Mouse (Mus musculus) olfactory bulb, adult 2 months (tissue): ENCODE results near the gene Camk2g. TPM values are rescaled to one million over a fixed set of nuclear protein-coding genes. Genes with fewer than 3 reads are reported as not detected.

Source experiments
- H3K27ac ChIP-seq: fragments of 200-500 bp; 2 replicates; pipeline ENCODE4 v1.5.1; 2012; ENCODE audit warnings: low read depth, low read length; ENCODE audit not compliant: insufficient read depth
- H3K4me1 ChIP-seq: fragments of 200-500 bp; 2 replicates; pipeline ENCODE4 v1.6.1; 2012; ENCODE audit warnings: low read length; ENCODE audit not compliant: control insufficient read depth, insufficient read depth
- H3K4me3 ChIP-seq: fragments of 200-500 bp; 2 replicates; pipeline ENCODE4 v1.5.1; 2012; ENCODE audit warnings: mild to moderate bottlenecking, low read depth, low read length, moderate library complexity; ENCODE audit not compliant: insufficient read depth
- CTCF ChIP-seq: fragments of 200-500 bp; IDR thresholded peaks from 2 replicates; pipeline ENCODE4 v1.5.1; 2012; ENCODE audit warnings: low read depth, mild to moderate bottlenecking, low read length, moderate library complexity; ENCODE audit not compliant: insufficient read depth
- POLR2A ChIP-seq: fragments of 200-500 bp; IDR thresholded peaks from 2 replicates; pipeline ENCODE4 v1.6.1; 2012; ENCODE audit warnings: mild to moderate bottlenecking, low read depth, low read length, moderate library complexity; ENCODE audit not compliant: insufficient read depth
- WGBS: fragments of 180-500 bp; shearing (Covaris S2); methylation state at CpG from one replicate; pipeline ENCODE4 v1.1.7; 2018; 5-methylcytosine and 5-hydroxymethylcytosine counted together
- polyA plus RNA-seq: library from polyadenylated mRNA; stranded (reverse); fragments of >200 nt; gene quantifications from 2 replicates; pipeline ENCODE4 v1.2.4, GENCODE M21; 2012; ENCODE audit warnings: low replicate concordance; ENCODE audit not compliant: missing spikeins, insufficient read depth, insufficient read length

Gene Camk2g
- polyA plus RNA-seq, 1 experiment: 125 TPM

DNA sequence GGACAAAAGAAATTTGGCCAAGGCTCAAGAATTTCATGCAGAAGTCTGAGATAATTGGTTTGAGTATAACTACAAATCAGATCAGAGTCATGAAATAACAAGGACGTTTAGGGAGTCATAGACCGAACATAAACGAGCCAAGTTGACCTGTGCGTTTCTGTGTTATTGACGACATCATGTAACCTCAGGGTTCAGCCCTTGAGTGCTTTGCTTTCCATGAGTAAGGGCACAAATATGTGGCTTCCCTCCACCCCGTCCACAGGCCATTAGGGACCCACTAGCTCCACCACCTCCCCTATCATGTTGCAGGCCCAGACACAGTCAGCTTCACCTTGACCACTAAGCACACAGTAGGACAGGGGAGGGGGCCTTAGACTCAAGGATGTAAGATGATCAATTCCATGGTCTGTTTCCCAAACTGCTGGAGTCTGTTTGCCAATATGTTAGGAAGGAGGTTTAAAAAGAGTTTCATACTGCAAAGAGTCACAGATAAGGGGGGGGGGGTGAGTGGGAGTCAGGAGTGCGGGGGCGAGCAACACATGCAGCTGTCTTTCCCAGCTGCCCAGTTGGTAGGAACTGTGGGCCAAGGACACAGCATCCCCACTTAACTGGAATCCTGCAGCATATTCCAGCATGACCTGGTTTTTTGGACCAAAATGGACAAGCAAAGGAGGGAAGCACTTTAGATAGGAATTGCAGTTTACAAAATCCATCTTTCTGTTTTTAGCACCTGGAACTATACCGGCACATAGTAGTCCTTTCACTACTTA is 37.4 kb upstream of the Camk2g start:
- TF ChIP-seq CTCF (no peak), POLR2A (no peak)
- Histone ChIP-seq H3K27ac (no peak overlapping the region), H3K4me1 (peaks cover 9% of the 10 kb centered on the region), H3K4me3 (no peak overlapping the region)
- WGBS: 79% methylated on average over 9 of the region's 9 CpGs

DNA sequence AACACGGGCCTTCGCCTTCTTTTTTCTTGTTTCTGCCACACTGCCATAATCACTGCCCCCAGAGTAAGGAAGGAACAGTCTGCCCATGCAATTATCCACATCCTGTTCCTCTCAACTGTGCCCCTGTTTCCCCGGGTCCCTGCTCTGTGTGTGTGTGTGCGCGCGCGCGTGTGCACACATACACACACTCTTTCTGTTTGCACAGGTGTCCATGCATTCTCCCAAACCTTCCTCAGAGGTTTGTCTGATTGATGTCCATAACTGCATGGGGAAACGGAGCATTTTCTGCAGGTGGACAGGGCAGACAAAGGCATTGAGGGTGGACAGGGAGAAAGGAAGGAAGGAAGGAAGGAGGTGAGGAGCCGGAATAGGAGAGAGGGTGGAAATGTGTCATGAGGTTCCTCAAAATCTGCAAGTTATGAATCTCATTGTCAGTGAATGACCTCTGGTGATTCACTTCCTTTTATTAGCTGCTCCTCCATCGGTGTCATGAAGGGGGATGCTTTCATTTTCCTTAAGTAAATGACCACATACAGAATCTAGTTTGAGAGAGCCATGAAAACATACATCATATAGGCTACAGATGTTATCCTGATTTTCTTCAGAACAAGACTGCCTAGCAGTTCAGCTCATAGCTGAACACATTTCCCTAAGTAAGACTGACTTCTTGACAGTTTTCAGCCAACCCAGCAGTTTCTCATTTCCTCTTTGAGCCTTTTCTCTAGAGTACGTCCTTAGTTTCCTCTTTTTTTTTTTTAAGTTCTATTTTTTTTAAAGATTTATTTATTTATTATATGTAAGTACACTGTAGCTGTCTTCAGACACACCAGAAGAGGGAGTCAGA is 35.9 kb upstream of the Camk2g start:
- WGBS: 89% methylated on average over 12 of the region's 12 CpGs
- no peak for TF ChIP-seq CTCF
- TF ChIP-seq POLR2A: no peak
- no peak overlapping the region for H3K27ac ChIP-seq

GRCm38 (mm10) chr14:20828524-20828923 is 34.6 kb upstream of the Camk2g start:
- Histone ChIP-seq H3K4me1 (peaks cover 6% of the 10 kb centered on the region; the same call in 1 of the 2 replicates), H3K4me3 (no peak overlapping the region), H3K27ac (no peak overlapping the region)
- TF ChIP-seq POLR2A: no peak
- TF ChIP-seq CTCF: no peak
- WGBS: 86% methylated on average over 3 of the region's 3 CpGs

More for the DNA sequence above, 35.9 kb upstream of the Camk2g start:
- Histone ChIP-seq H3K4me1 (peaks cover 6% of the 10 kb centered on the region; the same call in 1 of the 2 replicates), H3K4me3 (no peak overlapping the region)

DNA sequence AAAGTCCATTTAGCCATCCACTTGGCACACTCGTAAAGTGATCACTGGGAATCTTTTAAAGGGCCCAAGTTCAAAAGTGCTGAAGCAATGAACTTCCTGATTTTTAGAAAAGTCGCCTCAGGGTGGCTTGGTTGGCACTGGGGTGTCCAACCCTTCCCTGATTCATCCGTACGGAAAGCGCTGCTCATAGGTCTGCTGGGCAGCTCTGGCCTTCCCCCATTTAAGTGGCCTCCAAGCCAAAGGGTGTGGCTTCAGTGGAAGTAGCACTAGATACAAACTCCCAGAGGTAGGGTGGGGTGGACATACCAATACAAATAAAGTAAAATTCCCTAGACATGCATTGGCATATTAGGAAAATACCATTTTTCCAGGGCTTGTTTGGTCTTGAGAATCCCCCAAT is 33.6 kb upstream of the Camk2g start:
- Histone ChIP-seq H3K4me1 (peaks cover 6% of the 10 kb centered on the region; the same call in 1 of the 2 replicates), H3K27ac (no peak overlapping the region), H3K4me3 (no peak overlapping the region)
- WGBS: 94% methylated on average over 5 of the region's 5 CpGs
- TF ChIP-seq POLR2A: no peak
- TF ChIP-seq CTCF: no peak

- WGBS: 82% methylated on average over 8 of the region's 8 CpGs
- no peak overlapping the region for H3K4me3 ChIP-seq
- H3K4me1 ChIP-seq: peaks cover 6% of the 10 kb centered on the region; the same call in 1 of the 2 replicates
- no peak for TF ChIP-seq POLR2A
- TF ChIP-seq CTCF: no peak
- no peak overlapping the region for H3K27ac ChIP-seq
Observed at GRCm38 (mm10) chr14:20827061-20827460, 33.2 kb upstream of the Camk2g start.

- WGBS: 66% methylated on average over 2 of the region's 2 CpGs
- no peak for TF ChIP-seq POLR2A
- no peak for TF ChIP-seq CTCF
- peaks cover 4% of the 10 kb centered on the region; the same call in 1 of the 2 replicates for H3K4me1 ChIP-seq
- H3K4me3 ChIP-seq: no peak overlapping the region
- no peak overlapping the region for H3K27ac ChIP-seq
Observed at GRCm38 (mm10) chr14:20825516-20825915, 31.6 kb upstream of the Camk2g start.

DNA sequence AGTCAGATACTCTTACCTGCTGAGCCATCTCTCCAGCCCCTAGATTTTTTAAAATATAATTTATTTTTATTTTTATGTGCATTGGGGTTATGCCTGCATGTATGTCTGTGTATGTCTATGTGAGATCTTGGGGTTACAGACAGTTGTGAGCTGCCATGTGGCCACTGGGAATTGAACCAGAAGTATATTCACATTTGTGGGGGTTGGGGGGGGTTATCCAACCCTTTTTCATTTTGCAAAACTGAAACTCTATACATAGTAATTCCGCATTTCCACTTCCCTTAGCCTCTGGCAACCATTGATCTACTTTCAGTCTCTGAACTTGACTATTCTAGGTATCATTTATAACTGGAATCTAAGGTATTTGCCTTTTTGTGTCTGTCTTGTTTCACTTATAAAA is 30.6 kb upstream of the Camk2g start:
- Histone ChIP-seq H3K27ac (no peak overlapping the region), H3K4me1 (peaks cover 3% of the 10 kb centered on the region; the same call in 1 of the 2 replicates), H3K4me3 (no peak overlapping the region)
- TF ChIP-seq POLR2A (no peak), CTCF (no peak)
- 98% methylated on average over 1 of the region's 1 CpGs for WGBS

DNA sequence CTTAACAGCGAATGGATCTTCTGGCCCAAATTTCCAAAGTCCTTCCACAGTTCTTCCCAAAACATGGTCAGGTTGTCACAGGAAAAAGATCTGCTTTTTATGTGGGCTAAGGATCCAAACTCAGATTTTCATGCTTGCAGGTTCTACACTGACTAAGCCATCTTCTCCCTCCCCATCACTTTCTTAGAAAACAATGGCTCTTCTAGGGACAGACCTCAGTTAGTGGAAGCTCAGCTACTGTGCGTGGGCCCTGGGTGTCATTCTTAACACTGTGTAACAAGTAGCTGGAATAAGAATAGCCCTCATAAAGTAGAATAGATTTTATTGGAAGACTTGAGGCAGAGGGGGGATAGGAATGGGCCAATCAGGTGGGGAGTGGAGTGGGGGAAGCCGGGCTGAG is 21.6 kb upstream of the Camk2g start:
- Histone ChIP-seq H3K4me3 (no peak overlapping the region), H3K4me1 (no peaks in the 10 kb centered on the region), H3K27ac (no peak overlapping the region)
- TF ChIP-seq POLR2A (no peak), CTCF (no peak)
- WGBS: 90% methylated on average over 3 of the region's 3 CpGs
